Mouse (Mus musculus) midbrain, embryonic 16.5 days (tissue): ENCODE measurements around the gene Mllt11. TPM values are rescaled to one million over a fixed set of nuclear protein-coding genes. Genes with fewer than 3 reads are reported as not detected.

Experiments
- ATAC-seq: fragments of 200-750 bp; cut with Nextera tagmentation; 2 replicates; pipeline ENCODE4 v1.8.0; 2017; ENCODE audit warnings: moderate TSS enrichment
- H3K27ac ChIP-seq: fragments of 300-500 bp; sonication (generic); 2 replicates; pipeline ENCODE4 v1.5.1; 2014; ENCODE audit warnings: mild to moderate bottlenecking, low read length, mixed read lengths
- H3K27me3 ChIP-seq: fragments of 300-500 bp; sonication (generic); 2 replicates; pipeline ENCODE4 v1.6.1; 2014; ENCODE audit warnings: low read depth, low read length, mixed read lengths; ENCODE audit not compliant: control insufficient read depth, insufficient read depth
- H3K36me3 ChIP-seq: fragments of 300-500 bp; sonication (generic); 2 replicates; pipeline ENCODE4 v1.6.1; 2014; ENCODE audit warnings: mild to moderate bottlenecking, low read length, moderate library complexity, mixed read lengths; ENCODE audit not compliant: control insufficient read depth, insufficient read depth
- H3K4me1 ChIP-seq: fragments of 300-500 bp; sonication (generic); 2 replicates; pipeline ENCODE4 v1.6.1; 2014; ENCODE audit warnings: mild to moderate bottlenecking, low read length, mixed read lengths; ENCODE audit not compliant: control insufficient read depth, insufficient read depth
- H3K4me2 ChIP-seq: fragments of 300-500 bp; sonication (generic); 2 replicates; pipeline ENCODE4 v1.6.1; 2014; ENCODE audit warnings: mild to moderate bottlenecking, low read length, mixed read lengths
- H3K4me3 ChIP-seq: fragments of 300-500 bp; sonication (generic); 2 replicates; pipeline ENCODE4 v1.5.1; 2014; ENCODE audit warnings: low read depth, mild to moderate bottlenecking, low read length, moderate library complexity, mixed read lengths
- H3K9ac ChIP-seq: fragments of 300-500 bp; sonication (generic); 2 replicates; pipeline ENCODE4 v1.6.1; 2014; ENCODE audit warnings: low read depth, low read length, mixed read lengths
- H3K9me3 ChIP-seq: fragments of 300-500 bp; sonication (generic); replicated peaks from 2 replicates; pipeline ENCODE4 v1.6.1; 2014; ENCODE audit warnings: mild to moderate bottlenecking, low read length, mixed read lengths; ENCODE audit not compliant: control insufficient read depth, poor library complexity, severe bottlenecking
- WGBS: fragments of 180-500 bp; shearing (Covaris S2); extraction: QIAGEN DNeasy Blood & Tissue Kit; methylation state at CpG from one replicate; pipeline ENCODE4 v1.1.7; 2014; 5-methylcytosine and 5-hydroxymethylcytosine counted together
- polyA plus RNA-seq: library from polyadenylated mRNA; unstranded; fragments of >200 nt; fragmentation: Nextera tagmentation; extraction: Ambion mirVana; gene quantifications from 2 replicates; pipeline ENCODE4 v1.2.1, GENCODE M21; 2015

Mllt11 gene
- polyA plus RNA-seq, 1 experiment from 2014 or later = 438 TPM

DNA sequence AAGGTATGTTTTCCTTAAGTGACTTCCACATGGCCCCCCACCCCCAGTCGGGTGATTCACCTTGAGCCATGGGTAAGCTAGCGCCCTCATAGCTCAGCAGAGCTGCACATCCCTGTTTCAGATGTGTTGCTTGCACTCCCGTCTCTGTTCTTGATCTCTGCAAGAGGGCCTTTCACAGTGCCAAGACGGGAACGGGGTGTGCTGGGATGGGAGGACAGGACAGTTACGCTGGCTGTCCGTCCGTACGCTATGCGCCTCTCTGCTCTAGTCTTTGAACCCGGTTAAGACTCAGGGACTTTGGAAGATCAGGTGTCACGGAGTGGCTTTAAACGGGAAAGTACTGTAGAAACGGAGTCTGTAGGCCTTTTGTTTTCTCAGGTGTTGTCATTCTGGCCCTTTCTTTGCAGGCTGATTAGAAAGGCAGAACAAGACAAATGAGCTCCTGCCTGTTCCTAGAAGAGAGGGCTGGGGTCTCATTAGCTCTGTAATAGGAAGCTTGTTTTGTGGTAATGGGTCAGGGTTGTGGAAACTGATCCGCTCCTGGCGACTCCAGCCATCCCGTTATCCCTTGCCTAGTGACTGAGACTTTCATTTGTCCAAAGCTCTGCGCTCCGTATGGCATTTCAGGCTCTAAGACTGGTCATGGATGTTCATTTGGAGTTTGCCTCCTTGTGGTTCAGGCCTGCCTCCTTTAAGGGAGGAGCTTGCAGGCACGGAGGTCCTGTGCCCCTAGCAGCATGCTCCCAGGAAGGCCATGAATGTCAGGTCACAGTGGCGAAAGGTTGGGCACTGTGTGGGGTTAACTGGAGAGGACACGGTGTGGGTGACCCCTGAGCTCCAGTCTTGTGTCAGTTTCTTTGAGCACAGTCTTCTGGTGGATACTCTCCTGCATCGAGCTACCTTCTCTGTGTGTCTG is 3.7 kb upstream of the Mllt11 start:
- WGBS = 81% methylated on average over 23 of the region's 23 CpGs
- no peak for ATAC-seq
- Histone ChIP-seq H3K9ac (no peak overlapping the region), H3K4me2 (no peak overlapping the region), H3K4me3 (no peak overlapping the region), H3K36me3 (peaks cover 50% of the 10 kb centered on the region), H3K27ac (no peak overlapping the region), H3K4me1 (peaks cover 8% of the 10 kb centered on the region), H3K9me3 (no peaks in the 10 kb centered on the region), H3K27me3 (no peaks in the 10 kb centered on the region)

DNA sequence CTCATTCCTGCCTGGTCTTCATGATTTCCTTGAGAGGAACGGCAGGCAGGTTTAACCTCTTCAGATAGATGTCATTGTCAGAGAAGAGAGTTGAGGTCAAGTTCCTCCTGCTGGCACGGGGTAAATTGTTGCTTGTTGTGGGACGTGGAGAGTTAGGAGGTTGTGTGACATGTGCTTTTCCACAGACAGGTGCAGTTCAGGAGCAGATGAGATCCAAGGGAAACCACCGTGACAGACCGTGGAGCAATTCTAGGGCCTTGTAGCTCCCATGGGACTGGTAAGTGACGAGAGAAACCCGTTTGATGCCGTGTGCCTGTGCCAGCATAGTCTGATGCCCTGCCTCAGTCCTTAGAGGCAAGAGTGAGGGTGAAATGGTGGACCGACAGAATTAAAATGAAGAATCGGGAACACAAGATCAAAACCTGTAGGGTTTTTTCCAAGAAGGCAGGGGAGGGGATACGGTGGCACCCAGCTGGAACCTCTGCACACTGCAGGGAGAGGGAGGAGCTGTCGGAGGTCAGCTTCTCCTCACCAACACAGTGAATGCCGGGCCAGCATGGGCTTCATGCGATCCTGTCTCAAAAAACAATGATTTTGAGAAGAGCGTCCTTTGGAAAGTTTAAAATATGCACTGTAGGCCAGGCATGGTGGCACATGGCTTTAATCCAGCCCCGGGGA is 1.5 kb upstream of the Mllt11 start:
- no peak overlapping the region for H3K9ac ChIP-seq
- no peak overlapping the region for H3K27ac ChIP-seq
- H3K4me1 ChIP-seq = peaks cover 20% of the 10 kb centered on the region
- no peaks in the 10 kb centered on the region for H3K27me3 ChIP-seq
- H3K4me3 ChIP-seq = no peak overlapping the region
- no peak for ATAC-seq
- no peaks in the 10 kb centered on the region for H3K9me3 ChIP-seq
- H3K4me2 ChIP-seq = no peak overlapping the region
- WGBS = 76% methylated on average over 16 of the region's 16 CpGs
- peaks cover 50% of the 10 kb centered on the region for H3K36me3 ChIP-seq

DNA sequence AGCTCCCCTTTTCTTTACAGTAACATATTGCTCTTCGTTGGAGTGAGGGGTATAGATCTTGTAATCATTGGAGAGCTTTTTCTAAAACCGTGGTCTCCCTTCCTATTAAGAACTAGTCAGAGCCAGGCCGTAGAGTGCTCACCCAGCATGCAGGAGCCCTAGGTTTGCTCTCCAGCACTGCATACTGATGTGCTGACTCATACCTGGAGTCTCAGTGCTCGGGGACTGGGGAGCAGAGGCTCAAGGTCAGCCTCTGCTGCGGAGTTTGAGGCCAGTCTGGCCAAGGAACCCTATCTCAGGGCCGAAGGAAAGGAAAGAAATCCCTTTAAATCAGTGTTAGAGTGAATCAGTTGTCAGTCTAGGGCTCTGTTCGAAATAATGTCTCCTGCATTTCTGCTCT is 800 bp upstream of the Mllt11 start:
- Histone ChIP-seq H3K9ac (no peak overlapping the region), H3K4me1 (peaks cover 20% of the 10 kb centered on the region), H3K27ac (no peak overlapping the region), H3K4me2 (no peak overlapping the region), H3K36me3 (peaks cover 49% of the 10 kb centered on the region), H3K9me3 (no peaks in the 10 kb centered on the region), H3K4me3 (no peak overlapping the region), H3K27me3 (no peaks in the 10 kb centered on the region)
- ATAC-seq = no peak
- WGBS = 90% methylated on average over 7 of the region's 7 CpGs

DNA sequence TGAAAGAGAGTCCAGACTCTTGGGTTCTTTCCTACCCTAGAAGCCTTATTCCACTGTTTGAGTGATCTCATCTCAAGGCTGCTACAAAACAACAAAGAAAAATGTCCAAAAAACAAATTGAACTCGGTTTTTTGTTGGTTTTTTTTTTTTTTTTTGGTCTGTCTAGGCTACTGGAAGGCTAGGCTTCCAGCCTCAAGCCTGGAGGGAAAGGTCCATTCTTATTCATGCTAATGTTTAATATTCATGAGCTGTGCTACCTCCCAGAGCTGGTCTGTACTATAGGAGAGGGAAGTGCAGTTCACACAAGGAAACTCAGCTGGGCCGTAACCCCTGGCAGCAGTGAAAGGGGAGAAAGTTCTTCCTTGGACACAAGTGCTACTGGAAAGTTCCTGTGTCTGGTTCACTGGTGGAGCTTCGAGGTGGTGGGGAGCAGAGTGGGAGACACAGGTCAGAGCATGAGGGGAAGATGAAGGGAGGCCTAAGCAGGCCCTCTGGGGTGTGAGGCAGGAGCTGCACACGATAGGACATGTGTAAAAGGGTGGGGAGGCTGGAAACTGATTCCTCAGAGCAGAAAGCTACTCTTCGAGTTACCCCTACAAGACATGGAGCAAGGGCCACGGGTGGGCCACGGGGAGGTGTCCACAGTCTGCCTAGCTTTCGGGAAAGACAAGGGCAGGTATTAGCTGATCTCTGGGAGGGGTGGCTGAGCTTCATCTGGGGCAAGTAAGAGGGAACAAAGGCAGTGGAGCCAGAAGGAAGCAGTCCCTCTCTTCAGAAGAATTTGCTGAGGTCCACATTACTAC is 1.3 kb downstream of the Mllt11 start:
- WGBS = 19% methylated on average over 8 of the region's 8 CpGs
- no peak for ATAC-seq
- no peaks in the 10 kb centered on the region for H3K27me3 ChIP-seq
- H3K4me1 ChIP-seq = peaks cover 23% of the 10 kb centered on the region
- H3K27ac ChIP-seq = peak overlapping the region; percentile 98
- H3K9me3 ChIP-seq = no peaks in the 10 kb centered on the region
- H3K9ac ChIP-seq = peak overlapping the region; percentile 90
- H3K36me3 ChIP-seq = peaks cover 33% of the 10 kb centered on the region
- peak overlapping the region; percentile 84 for H3K4me3 ChIP-seq
- H3K4me2 ChIP-seq = peak overlapping the region; percentile 89

DNA sequence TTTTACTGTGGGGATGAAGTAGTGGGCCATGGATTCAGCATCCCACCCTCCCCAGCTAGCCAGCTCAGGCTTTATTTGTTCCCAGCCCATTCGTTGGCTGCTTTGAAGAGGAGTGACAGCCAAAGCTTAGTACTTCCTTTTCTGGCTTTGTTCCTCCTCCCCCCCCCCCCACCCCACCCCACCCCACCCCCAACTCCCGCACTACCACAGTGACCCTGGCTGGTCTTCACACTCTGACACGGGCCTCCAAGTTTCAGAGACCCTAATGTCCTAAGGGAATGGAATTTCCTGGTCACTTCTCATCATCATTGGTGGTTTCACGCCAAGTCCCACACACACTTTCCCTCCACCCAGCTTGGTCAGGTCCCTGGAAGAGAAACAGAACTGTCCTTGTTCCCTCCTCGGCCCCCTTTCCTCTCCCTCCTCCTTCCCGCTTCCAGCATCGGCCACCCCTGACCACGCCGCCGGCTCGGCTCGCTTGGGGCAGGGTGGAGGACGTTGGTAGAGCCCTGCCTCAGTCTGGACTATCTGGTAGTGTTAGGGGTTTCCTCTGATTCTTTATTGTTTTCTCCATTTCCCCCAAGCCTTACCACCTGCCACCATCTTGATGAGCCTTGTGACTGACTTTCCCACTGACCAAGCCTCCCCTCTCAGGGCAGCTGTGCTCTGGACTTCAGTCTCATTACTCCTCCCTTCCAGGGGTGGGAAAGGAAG is 2.0 kb downstream of the Mllt11 start:
- Histone ChIP-seq H3K4me1 (peaks cover 30% of the 10 kb centered on the region), H3K27ac (peak overlapping the region; percentile 98), H3K36me3 (peaks cover 30% of the 10 kb centered on the region), H3K4me3 (peak overlapping the region; percentile 84), H3K4me2 (peak overlapping the region; percentile 89), H3K9me3 (no peaks in the 10 kb centered on the region), H3K9ac (peak overlapping the region; percentile 90), H3K27me3 (no peaks in the 10 kb centered on the region)
- ATAC-seq = no peak
- 0% methylated on average over 13 of the region's 13 CpGs for WGBS

- H3K4me3 ChIP-seq = peak overlapping the region; percentile 84
- peaks cover 27% of the 10 kb centered on the region for H3K36me3 ChIP-seq
- H3K4me1 ChIP-seq = peaks cover 38% of the 10 kb centered on the region
- H3K27ac ChIP-seq = peak overlapping the region; percentile 98
- no peaks in the 10 kb centered on the region for H3K27me3 ChIP-seq
- peak overlapping the region; percentile 90 for H3K9ac ChIP-seq
- no peak; the same call in 1 of the 2 replicates for ATAC-seq
- peak overlapping the region; percentile 89 for H3K4me2 ChIP-seq
- WGBS = under 1% methylated on average over 43 of the region's 43 CpGs
- H3K9me3 ChIP-seq = no peaks in the 10 kb centered on the region
Observed at GRCm38 (mm10) chr3:95228894-95229780, 2.8 kb downstream of the Mllt11 start.

- peak; percentile 93 for ATAC-seq
- Histone ChIP-seq H3K36me3 (peaks cover 22% of the 10 kb centered on the region), H3K9ac (peak within 1 kb of the TSS; percentile 90), H3K27ac (peak within 1 kb of the TSS; percentile 98), H3K4me1 (peaks cover 42% of the 10 kb centered on the region), H3K4me2 (peak within 1 kb of the TSS; percentile 89), H3K27me3 (no peaks in the 10 kb centered on the region), H3K9me3 (no peaks in the 10 kb centered on the region), H3K4me3 (peak within 1 kb of the TSS; percentile 84)
- 0% methylated on average over 51 of the region's 64 CpGs for WGBS
Observed at GRCm38 (mm10) chr3:95228148-95228893, 3.6 kb downstream of the Mllt11 start, which contains the start of gene Cdc42se1. Gene Cdc42se1 (plus strand): TSS chr3:95228732.
